Mouse (Mus musculus): ENCODE measurements at regions not wholly inside any gene's neighbourhood (a gene's known extent, or its start where the extent isn't known, plus 50 kb on each side); places are given as distances from the start of the nearest gene placed in this dataset.

GRCm38 (mm10) chr1:104578123-104578522 is 190.2 kb upstream of the Cdh20 start:
- no peak for DNase-seq

GRCm38 (mm10) chr1:104584123-104584522 is 184.2 kb upstream of the Cdh20 start:
- no peak for DNase-seq

GRCm38 (mm10) chr1:104586985-104587384 is 181.3 kb upstream of the Cdh20 start:
- DNase-seq = no peak

- DNase-seq = no peak
Observed at GRCm38 (mm10) chr1:104605301-104605700, 163.0 kb upstream of the Cdh20 start.

- peak; percentile 2 for DNase-seq
Observed at GRCm38 (mm10) chr1:104609409-104609808, 158.9 kb upstream of the Cdh20 start.

GRCm38 (mm10) chr1:104617374-104617773 is 151.0 kb upstream of the Cdh20 start:
- no peak for DNase-seq

- DNase-seq = no peak
Observed at GRCm38 (mm10) chr1:104619805-104620375, 148.4 kb upstream of the Cdh20 start.

- DNase-seq = no peak
Observed at GRCm38 (mm10) chr1:104625528-104625927, 142.8 kb upstream of the Cdh20 start.

GRCm38 (mm10) chr1:104652405-104652804 is 115.9 kb upstream of the Cdh20 start:
- no peak for DNase-seq
